Mouse (Mus musculus) bone marrow macrophage, adult 2 months (primary cell): ENCODE data around the gene Fxn.

ENCODE experiments used
- CTCF ChIP-seq: IDR thresholded peaks from 2 replicates; pipeline ENCODE4 v1.5.1; 2012; ENCODE audit warnings: low read depth, mild to moderate bottlenecking, low read length, moderate library complexity
- POLR2A ChIP-seq: IDR thresholded peaks from 2 replicates; pipeline ENCODE4 v1.6.1; 2012; ENCODE audit warnings: mild to moderate bottlenecking, low read depth, low read length, borderline replicate concordance

- TF ChIP-seq CTCF (no peak), POLR2A (no peak)
These were observed 31.6 kb upstream of the Fxn start for GRCm38 (mm10) chr19:24312046-24312445.
